ENCODE assay signal across 21 mouse cellular contexts in genomic region chrX:38462101-38462500, GRCm38 (mm10).
"Had no signal": no experiment of that assay in that cellular context is flagged by ENCODE, and none has a peak within 500 bp of the region (broad histone marks: within the 10 kb centered on the region; RNA-seq: fewer than 3 reads in every experiment).

No protein-coding gene starts in this region.

- H3K9ac ChIP-seq: limb, embryonic 12.5 days; limb, embryonic 15.5 days; liver, embryonic 14.5 days; liver, postnatal 0 days; lung, embryonic 14.5 days; midbrain, embryonic 12.5 days; midbrain, embryonic 15.5 days; neural tube, embryonic 13.5 days had no signal

- H3K27me3 ChIP-seq: limb, embryonic 12.5 days; limb, embryonic 15.5 days; midbrain, embryonic 12.5 days; midbrain, embryonic 15.5 days; neural tube, embryonic 13.5 days had no signal

- DNase-seq: kidney, adult 11 months; kidney, adult 8-10 months; kidney, postnatal 25 days; layer of hippocampus, postnatal 36 days; left cerebral cortex, postnatal 4 days; liver, postnatal 0 days; lung, embryonic 14.5 days; thymus, adult 2 months; thymus, postnatal 14 days; thymus, postnatal 4 days had no signal

- ATAC-seq: liver, postnatal 0 days; lung, postnatal 0 days; midbrain, embryonic 15.5 days had no signal

- H3K9me3 ChIP-seq: limb, embryonic 12.5 days; limb, embryonic 15.5 days; midbrain, embryonic 12.5 days; midbrain, embryonic 15.5 days; neural tube, embryonic 13.5 days had no signal

- H3K4me2 ChIP-seq: limb, embryonic 12.5 days; limb, embryonic 15.5 days; liver, embryonic 11.5 days; lung, embryonic 14.5 days; midbrain, embryonic 12.5 days; midbrain, embryonic 15.5 days; neural tube, embryonic 13.5 days had no signal

- H3K4me3 ChIP-seq: layer of hippocampus, adult 2 months; limb, embryonic 12.5 days; limb, embryonic 15.5 days; midbrain, embryonic 12.5 days; midbrain, embryonic 15.5 days; myocyte; neural tube, embryonic 13.5 days had no signal

- H3K36me3 ChIP-seq: limb, embryonic 12.5 days; limb, embryonic 15.5 days; midbrain, embryonic 12.5 days; midbrain, embryonic 15.5 days; neural tube, embryonic 13.5 days had no signal

- H3K27ac ChIP-seq: layer of hippocampus, adult 2 months; limb, embryonic 12.5 days; limb, embryonic 15.5 days; liver, embryonic 14.5 days; midbrain, embryonic 12.5 days; midbrain, embryonic 15.5 days; neural tube, embryonic 13.5 days; stomach, postnatal 0 days had no signal

- H3K4me1 ChIP-seq: limb, embryonic 12.5 days; limb, embryonic 15.5 days; midbrain, embryonic 12.5 days; midbrain, embryonic 15.5 days; neural tube, embryonic 13.5 days had no signal
